Mouse (Mus musculus) olfactory bulb, adult 2 months (tissue): ENCODE data around the gene Scfd2. TPM values are rescaled to one million over a fixed set of nuclear protein-coding genes. Genes with fewer than 3 reads are reported as not detected.

Source experiments
- H3K27ac ChIP-seq: fragments of 200-500 bp; 2 replicates; pipeline ENCODE4 v1.5.1; 2012; ENCODE audit warnings: low read depth, low read length; ENCODE audit not compliant: insufficient read depth
- H3K4me1 ChIP-seq: fragments of 200-500 bp; 2 replicates; pipeline ENCODE4 v1.6.1; 2012; ENCODE audit warnings: low read length; ENCODE audit not compliant: control insufficient read depth, insufficient read depth
- H3K4me3 ChIP-seq: fragments of 200-500 bp; 2 replicates; pipeline ENCODE4 v1.5.1; 2012; ENCODE audit warnings: mild to moderate bottlenecking, low read depth, low read length, moderate library complexity; ENCODE audit not compliant: insufficient read depth
- CTCF ChIP-seq: fragments of 200-500 bp; IDR thresholded peaks from 2 replicates; pipeline ENCODE4 v1.5.1; 2012; ENCODE audit warnings: low read depth, mild to moderate bottlenecking, low read length, moderate library complexity; ENCODE audit not compliant: insufficient read depth
- POLR2A ChIP-seq: fragments of 200-500 bp; IDR thresholded peaks from 2 replicates; pipeline ENCODE4 v1.6.1; 2012; ENCODE audit warnings: mild to moderate bottlenecking, low read depth, low read length, moderate library complexity; ENCODE audit not compliant: insufficient read depth
- WGBS: fragments of 180-500 bp; shearing (Covaris S2); methylation state at CpG from one replicate; pipeline ENCODE4 v1.1.7; 2018; 5-methylcytosine and 5-hydroxymethylcytosine counted together
- polyA plus RNA-seq: library from polyadenylated mRNA; stranded (reverse); fragments of >200 nt; gene quantifications from 2 replicates; pipeline ENCODE4 v1.2.4, GENCODE M21; 2012; ENCODE audit warnings: low replicate concordance; ENCODE audit not compliant: missing spikeins, insufficient read depth, insufficient read length

Scfd2 gene
- polyA plus RNA-seq, 1 experiment: not detected

- H3K27ac ChIP-seq: no peak overlapping the region
- TF ChIP-seq CTCF: no peak
- no peak for TF ChIP-seq POLR2A
- 87% methylated on average over 11 of the region's 11 CpGs for WGBS
- H3K4me3 ChIP-seq: no peak overlapping the region
- H3K4me1 ChIP-seq: no peaks in the 10 kb centered on the region
Measured at GRCm38 (mm10) chr5:74473117-74473516, 58.4 kb downstream of the Scfd2 start.

GRCm38 (mm10) chr5:74470819-74471218, 60.7 kb downstream of the Scfd2 start:
- Histone ChIP-seq H3K4me1 (no peaks in the 10 kb centered on the region), H3K27ac (no peak overlapping the region), H3K4me3 (no peak overlapping the region)
- WGBS: 99% methylated on average over 3 of the region's 3 CpGs
- TF ChIP-seq POLR2A: no peak
- no peak for TF ChIP-seq CTCF

DNA sequence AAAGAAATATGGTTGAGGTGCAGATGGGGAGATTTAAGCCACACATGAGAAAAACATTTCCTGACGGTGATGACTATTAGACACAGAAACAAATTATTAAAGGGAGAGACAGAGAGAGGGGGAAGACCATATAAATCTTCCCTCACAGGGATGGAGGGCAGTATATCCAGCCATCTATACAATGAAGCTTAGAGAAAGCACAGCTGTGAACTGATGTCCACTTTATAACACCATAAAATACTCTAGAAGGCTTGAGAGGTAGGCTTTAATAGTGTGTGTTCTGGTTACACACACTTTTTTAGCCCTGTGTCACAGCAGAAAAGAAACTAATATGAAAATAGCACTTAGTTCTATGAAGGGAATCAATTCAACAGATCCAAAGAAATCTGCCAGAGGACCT, 61.9 kb downstream of the Scfd2 start:
- WGBS: 84% methylated on average over 1 of the region's 1 CpGs
- H3K4me1 ChIP-seq: no peaks in the 10 kb centered on the region
- TF ChIP-seq CTCF (no peak), POLR2A (no peak)
- H3K4me3 ChIP-seq: no peak overlapping the region
- no peak overlapping the region for H3K27ac ChIP-seq

DNA sequence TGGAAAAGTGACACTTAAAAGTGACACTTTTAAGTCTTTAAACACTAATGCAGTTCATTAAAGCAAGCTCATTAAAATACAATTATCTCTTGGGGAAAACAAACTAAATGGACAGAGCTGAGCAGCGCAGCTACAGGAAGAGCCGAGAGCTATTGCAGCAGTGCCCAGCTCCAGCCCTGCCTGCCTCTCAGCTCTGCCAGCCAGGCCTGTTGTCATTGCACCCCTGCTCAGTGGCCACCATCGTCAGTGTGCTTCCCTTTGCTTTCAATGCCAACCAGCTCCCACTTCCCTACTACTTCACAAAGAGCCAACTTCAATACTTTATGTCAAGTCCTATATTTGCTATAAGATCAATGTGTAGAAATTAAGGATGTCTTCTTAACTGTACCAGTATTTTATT, 63.8 kb downstream of the Scfd2 start:
- H3K4me1 ChIP-seq: no peaks in the 10 kb centered on the region
- H3K4me3 ChIP-seq: no peak overlapping the region
- no peak for TF ChIP-seq POLR2A
- no peak for TF ChIP-seq CTCF
- H3K27ac ChIP-seq: no peak overlapping the region
- WGBS: 76% methylated on average over 3 of the region's 3 CpGs

DNA sequence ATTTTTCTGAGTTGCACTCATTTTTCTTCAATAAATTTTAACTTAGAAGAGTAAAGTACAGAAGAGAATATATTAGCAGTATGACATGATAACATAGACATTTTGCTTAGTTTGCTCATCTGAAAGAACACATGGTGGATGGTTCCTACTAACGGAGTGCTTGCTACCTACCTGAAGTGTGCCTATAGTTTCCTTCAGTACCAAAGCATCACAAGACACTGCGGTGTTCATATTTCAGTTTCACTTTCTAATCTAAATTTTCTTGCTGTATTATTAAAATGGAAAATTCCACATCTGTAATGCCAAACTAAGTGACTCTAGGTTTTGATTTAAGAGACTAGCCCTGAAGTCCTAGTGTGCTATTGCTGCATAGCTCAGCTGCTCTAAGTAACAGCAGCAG, 74.8 kb downstream of the Scfd2 start:
- WGBS: 98% methylated on average over 2 of the region's 2 CpGs
- H3K4me1 ChIP-seq: no peaks in the 10 kb centered on the region
- no peak for TF ChIP-seq POLR2A
- TF ChIP-seq CTCF: no peak
- no peak overlapping the region for H3K4me3 ChIP-seq
- H3K27ac ChIP-seq: no peak overlapping the region

DNA sequence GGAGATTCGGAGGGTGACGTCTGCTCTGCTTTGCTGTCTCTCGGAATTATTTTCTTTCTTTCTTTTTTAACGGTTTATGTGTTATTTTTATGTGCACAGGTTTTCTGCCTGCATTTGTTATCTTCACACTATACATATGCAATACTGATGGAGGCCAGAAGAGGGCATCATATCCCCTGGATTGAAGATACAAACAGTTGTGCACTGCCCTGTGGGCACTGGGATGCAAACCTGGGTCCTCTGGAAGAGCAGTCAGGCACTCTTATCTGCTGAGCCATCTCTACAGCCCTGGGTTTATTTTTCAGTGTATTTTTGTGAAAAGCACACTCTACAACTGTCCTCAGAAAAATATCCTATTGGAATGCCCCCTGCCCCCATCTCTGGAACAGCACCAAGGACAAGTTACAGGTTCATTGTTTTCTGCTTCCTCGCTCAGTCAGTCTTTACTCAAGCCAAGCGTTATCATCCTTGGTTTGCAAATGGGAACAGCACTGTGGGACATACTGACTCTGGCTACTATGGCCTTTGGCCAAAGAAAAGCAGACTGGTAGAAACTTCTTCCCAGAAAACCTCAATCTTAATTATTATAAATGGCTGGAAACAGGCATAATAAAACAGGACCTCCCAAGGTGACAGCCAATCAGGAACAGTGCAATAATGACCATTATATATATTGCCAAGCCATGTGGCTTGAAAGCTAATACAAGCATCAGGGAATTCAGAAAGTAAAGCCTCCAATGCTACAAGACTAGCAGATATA, 75.9 kb downstream of the Scfd2 start:
- 88% methylated on average over 6 of the region's 6 CpGs for WGBS
- Histone ChIP-seq H3K4me3 (no peak overlapping the region), H3K4me1 (no peaks in the 10 kb centered on the region), H3K27ac (no peak overlapping the region)
- no peak for TF ChIP-seq POLR2A
- TF ChIP-seq CTCF: no peak

GRCm38 (mm10) chr5:74455094-74455493, 76.5 kb downstream of the Scfd2 start:
- H3K4me1 ChIP-seq: no peaks in the 10 kb centered on the region
- no peak overlapping the region for H3K27ac ChIP-seq
- WGBS: 91% methylated on average over 9 of the region's 9 CpGs
- no peak overlapping the region for H3K4me3 ChIP-seq
- TF ChIP-seq POLR2A (no peak), CTCF (no peak)

DNA sequence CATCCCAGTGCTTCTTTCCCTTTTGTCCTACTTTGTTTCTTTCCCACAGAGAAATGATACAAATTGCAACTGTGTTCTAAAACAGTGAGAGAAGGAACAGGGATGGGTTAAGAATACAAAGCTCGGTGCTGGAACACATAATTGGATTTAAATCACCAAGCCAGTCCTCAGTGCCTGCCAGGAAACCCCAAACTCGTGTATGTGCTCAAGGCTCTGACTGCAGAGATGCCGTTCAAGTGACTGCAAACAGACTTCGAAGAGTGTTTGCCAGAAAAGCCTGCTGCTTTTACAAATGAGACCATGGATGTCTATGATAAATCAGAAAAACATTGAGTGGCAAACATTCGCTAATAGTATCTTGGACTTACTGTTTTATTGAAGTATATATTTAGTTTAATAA, 80.6 kb downstream of the Scfd2 start:
- Histone ChIP-seq H3K27ac (no peak overlapping the region), H3K4me3 (no peak overlapping the region), H3K4me1 (no peaks in the 10 kb centered on the region)
- WGBS: 52% methylated on average over 5 of the region's 5 CpGs
- TF ChIP-seq POLR2A (no peak), CTCF (no peak)

DNA sequence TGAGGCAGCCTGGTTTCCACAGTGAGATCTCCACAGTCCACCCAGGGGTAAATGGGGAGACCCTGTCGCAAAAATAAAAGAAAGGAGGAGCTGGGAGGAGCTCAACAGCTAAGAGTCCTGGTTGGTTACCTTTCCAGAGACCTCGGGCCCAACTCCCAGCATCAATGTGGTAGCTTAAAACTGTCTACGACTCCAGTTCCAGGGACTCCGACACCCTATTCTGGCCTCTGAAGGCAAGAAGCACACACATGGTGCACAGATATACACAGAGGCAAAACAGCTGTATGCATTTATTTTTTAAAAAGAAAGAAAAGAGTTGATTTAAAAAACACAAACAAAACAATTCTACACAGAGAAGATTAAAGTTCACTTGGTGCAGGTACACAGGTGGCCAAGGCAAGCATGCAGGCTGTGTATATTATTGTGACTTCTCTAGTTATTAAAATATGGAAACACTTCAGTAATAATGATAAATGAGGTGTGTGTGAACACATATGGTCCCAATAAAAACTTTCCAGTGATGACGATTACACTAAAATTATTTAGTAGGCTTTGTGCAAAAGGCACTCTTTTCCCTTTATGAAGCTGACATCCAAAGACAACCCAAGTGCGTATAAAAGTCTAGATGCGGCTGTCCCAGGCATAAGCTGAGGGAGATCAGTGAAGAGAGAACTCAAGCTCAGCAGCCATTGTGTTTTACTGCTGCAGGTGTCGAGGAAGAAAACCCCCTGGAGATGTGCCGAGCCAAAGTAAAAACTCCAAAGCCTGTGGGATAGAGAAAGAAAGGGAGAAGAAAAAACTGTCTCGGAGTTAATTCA, 83.8 kb downstream of the Scfd2 start:
- Histone ChIP-seq H3K4me1 (no peaks in the 10 kb centered on the region), H3K27ac (no peak overlapping the region), H3K4me3 (no peak overlapping the region)
- TF ChIP-seq CTCF: no peak
- WGBS: 84% methylated on average over 10 of the region's 10 CpGs
